Mouse (Mus musculus) lung, embryonic 15.5 days (tissue): ENCODE results near the gene Aqp6. TPM values are rescaled to one million over a fixed set of nuclear protein-coding genes. Genes with fewer than 3 reads are reported as not detected.

Experiments
- ATAC-seq: fragments of 200-750 bp; cut with Nextera tagmentation; 2 replicates; pipeline ENCODE4 v1.8.0; 2017; ENCODE audit warnings: moderate number of reproducible peaks, borderline replicate concordance; ENCODE audit not compliant: low FRiP score, low TSS enrichment; ENCODE audit errors: extremely low read depth
- H3K27ac ChIP-seq: fragments of 300-500 bp; sonication (generic); 2 replicates; pipeline ENCODE4 v1.5.1; 2015; ENCODE audit warnings: moderate library complexity, mild to moderate bottlenecking, inconsistent platforms
- H3K27me3 ChIP-seq: fragments of 300-500 bp; sonication (generic); 2 replicates; pipeline ENCODE4 v1.6.1; 2015; ENCODE audit warnings: inconsistent platforms
- H3K36me3 ChIP-seq: fragments of 300-500 bp; sonication (generic); 2 replicates; pipeline ENCODE4 v1.6.1; 2015; ENCODE audit warnings: inconsistent platforms
- H3K4me1 ChIP-seq: fragments of 300-500 bp; sonication (generic); 2 replicates; pipeline ENCODE4 v1.6.1; 2015; ENCODE audit warnings: inconsistent platforms
- H3K4me2 ChIP-seq: fragments of 300-500 bp; sonication (generic); 2 replicates; pipeline ENCODE4 v1.6.1; 2015; ENCODE audit warnings: inconsistent platforms, mild to moderate bottlenecking, moderate library complexity
- H3K4me3 ChIP-seq: fragments of 300-500 bp; sonication (generic); 2 replicates; pipeline ENCODE4 v1.5.1; 2015; ENCODE audit warnings: mild to moderate bottlenecking, inconsistent platforms
- H3K9ac ChIP-seq: fragments of 300-500 bp; sonication (generic); 2 replicates; pipeline ENCODE4 v1.6.1; 2015; ENCODE audit warnings: inconsistent platforms
- H3K9me3 ChIP-seq: fragments of 300-500 bp; sonication (generic); 2 replicates; pipeline ENCODE4 v1.6.1; 2016; ENCODE audit warnings: inconsistent platforms
- WGBS: fragments of 180-500 bp; shearing (Covaris S2); methylation state at CpG from one replicate; pipeline ENCODE4 v1.1.7; 2015; 5-methylcytosine and 5-hydroxymethylcytosine counted together
- polyA plus RNA-seq: library from polyadenylated mRNA; unstranded; fragments of >200 nt; fragmentation: Nextera tagmentation; extraction: Ambion mirVana; gene quantifications from 2 replicates; pipeline ENCODE4 v1.2.1, GENCODE M21; 2015

Aqp6 gene
- polyA plus RNA-seq, 1 experiment from 2014 or later = not detected

DNA sequence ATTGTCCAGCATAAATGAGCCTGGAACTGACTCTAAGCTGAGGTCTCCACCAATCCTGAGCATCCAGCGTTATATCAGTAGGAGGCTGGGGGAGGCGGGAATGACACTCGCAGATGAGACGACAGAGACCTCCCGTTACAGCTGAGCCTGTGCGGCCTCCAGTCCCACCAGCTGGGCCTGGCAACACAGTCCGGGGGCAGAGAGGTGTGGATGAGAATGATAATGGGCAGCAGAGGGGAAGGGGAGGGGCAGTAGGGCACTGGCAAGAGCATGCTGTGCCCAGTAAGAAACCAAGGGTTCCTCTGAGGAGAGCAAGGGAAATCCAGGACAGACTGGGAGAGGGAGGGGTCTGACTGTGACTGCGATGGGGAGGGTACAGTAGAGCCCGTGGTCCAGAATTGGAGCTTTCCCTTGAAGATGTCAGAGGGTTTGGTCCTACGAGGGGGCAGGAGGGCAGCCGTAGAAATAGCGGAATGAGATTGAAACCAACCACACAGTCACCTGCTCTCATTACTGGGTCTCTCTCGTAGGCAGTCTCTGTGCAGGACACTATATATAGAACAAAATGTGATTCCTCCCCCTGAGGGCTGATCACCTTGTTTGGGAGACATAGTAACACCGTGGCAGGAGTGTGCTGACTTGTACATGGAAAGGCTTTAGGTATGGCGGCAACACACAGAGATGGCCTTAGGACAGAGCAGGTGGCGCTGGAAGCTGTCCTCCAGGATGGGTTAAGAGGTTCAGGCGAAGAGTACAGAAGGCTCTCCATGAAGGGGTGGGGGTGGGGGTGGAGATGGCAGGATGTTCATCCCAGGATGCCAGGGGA is 1.7 kb upstream of the Aqp6 start:
- Histone ChIP-seq H3K9me3 (no peaks in the 10 kb centered on the region), H3K36me3 (no peaks in the 10 kb centered on the region), H3K4me3 (no peak overlapping the region), H3K27me3 (peaks cover 61% of the 10 kb centered on the region), H3K27ac (no peak overlapping the region), H3K4me1 (peaks cover 34% of the 10 kb centered on the region), H3K4me2 (no peak overlapping the region), H3K9ac (no peak overlapping the region)
- no peak for ATAC-seq
- 55% methylated on average over 17 of the region's 17 CpGs for WGBS

DNA sequence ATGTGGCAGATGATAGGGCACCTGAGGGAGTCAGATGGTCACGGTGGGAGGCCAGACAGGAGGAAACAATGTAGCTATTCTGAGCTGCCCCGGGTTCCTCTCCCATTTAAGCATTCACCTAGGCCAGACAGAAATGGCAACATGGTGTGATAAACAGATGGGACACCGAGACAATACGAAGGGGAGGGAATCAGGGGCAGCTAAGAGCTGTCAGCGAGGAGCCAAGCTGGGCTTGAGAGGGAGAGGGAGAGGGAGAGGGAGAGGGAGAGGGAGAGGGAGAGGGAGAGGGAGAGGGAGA is 572 bp downstream of the Aqp6 start:
- no peak overlapping the region for H3K9ac ChIP-seq
- H3K9me3 ChIP-seq = no peaks in the 10 kb centered on the region
- H3K36me3 ChIP-seq = no peaks in the 10 kb centered on the region
- no peak overlapping the region for H3K27ac ChIP-seq
- H3K27me3 ChIP-seq = peaks cover 46% of the 10 kb centered on the region
- no peak overlapping the region for H3K4me3 ChIP-seq
- no peak overlapping the region for H3K4me2 ChIP-seq
- ATAC-seq = no peak
- H3K4me1 ChIP-seq = peaks cover 15% of the 10 kb centered on the region; the same call in 1 of the 2 replicates
- WGBS = 12% methylated on average over 3 of the region's 5 CpGs

DNA sequence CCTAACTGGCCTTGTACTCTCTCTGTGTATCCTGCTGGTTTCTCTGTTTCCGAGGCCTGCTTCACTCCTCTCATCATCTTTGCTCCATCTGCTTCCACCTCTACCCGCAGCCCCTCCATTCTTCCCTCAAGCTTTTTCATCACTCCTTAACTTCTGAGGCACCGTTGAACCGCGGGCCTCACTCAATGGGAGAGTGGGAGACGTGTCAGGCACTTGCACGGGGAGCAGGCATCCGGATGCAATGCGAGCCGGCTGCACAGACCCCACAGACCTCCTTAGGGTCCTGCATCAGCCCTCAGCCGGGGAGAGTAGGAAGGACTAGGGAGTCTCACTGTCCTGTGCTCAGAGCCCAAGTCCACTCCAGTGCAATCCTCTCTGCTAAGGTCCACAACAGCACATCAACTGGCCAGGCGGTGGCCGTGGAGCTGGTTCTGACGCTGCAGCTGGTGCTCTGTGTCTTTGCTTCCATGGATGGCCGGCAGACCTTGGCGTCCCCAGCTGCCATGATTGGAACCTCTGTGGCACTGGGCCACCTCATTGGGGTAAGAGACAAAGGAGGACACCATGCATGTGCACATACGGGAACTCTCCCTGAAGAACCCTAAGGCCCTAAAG is 1.1 kb downstream of the Aqp6 start:
- no peak overlapping the region for H3K27ac ChIP-seq
- WGBS = 69% methylated on average over 17 of the region's 17 CpGs

DNA sequence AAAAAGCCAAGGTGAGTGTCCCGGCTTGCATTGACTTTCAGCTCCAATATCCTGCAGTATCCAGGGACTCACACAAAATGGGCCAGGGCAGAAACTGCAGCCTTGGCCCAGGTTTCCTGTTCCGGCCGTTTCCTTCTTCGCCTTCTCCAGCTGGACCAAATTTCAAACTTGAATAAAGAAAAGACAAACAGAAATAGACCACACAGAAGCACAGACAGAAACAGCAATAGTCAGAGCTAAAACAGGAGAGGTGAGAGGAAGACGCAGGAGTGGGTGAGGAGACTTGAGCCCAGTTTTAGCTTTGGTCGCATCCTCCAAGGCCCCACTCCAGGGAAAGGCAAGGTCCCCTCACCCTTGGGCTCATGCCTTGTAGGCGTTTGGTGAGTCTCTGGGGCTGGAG is 2.0 kb downstream of the Aqp6 start:
- Histone ChIP-seq H3K4me1 (peaks cover 24% of the 10 kb centered on the region), H3K9ac (no peak overlapping the region), H3K27ac (no peak overlapping the region), H3K9me3 (no peaks in the 10 kb centered on the region), H3K36me3 (no peaks in the 10 kb centered on the region), H3K4me3 (no peak overlapping the region), H3K4me2 (no peak overlapping the region), H3K27me3 (peaks cover 36% of the 10 kb centered on the region)
- no peak for ATAC-seq
- 72% methylated on average over 7 of the region's 7 CpGs for WGBS

More for the DNA sequence above, 1.1 kb downstream of the Aqp6 start:
- H3K9me3 ChIP-seq = no peaks in the 10 kb centered on the region
- H3K36me3 ChIP-seq = no peaks in the 10 kb centered on the region
- peaks cover 44% of the 10 kb centered on the region for H3K27me3 ChIP-seq
- H3K4me3 ChIP-seq = no peak overlapping the region
- peaks cover 18% of the 10 kb centered on the region; the same call in 1 of the 2 replicates for H3K4me1 ChIP-seq
- no peak for ATAC-seq
- H3K9ac ChIP-seq = no peak overlapping the region
- H3K4me2 ChIP-seq = no peak overlapping the region

DNA sequence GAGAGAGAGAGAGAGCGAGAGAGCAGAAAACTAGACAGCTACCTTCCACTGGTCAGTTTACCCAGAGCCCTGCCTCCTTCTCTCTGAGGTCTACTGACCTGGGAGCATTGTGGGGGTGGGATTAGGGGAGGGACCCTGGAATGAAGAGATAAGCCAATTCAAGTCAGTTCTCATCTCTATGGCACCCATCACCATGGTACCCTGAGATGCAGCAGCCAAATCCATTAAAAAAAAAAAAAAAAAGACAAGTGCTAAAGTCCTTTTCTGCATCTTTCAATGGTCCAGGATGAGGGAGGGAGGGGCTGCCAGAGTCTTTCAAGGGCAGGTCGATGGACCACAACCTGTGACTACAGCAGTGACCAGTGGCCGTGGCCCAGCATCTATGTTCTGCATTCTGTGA is 4.4 kb downstream of the Aqp6 start:
- Histone ChIP-seq H3K9me3 (no peaks in the 10 kb centered on the region), H3K36me3 (no peaks in the 10 kb centered on the region), H3K27ac (no peak overlapping the region), H3K4me1 (peaks cover 24% of the 10 kb centered on the region), H3K4me2 (no peak overlapping the region), H3K4me3 (no peak overlapping the region), H3K9ac (no peak overlapping the region), H3K27me3 (peaks cover 18% of the 10 kb centered on the region)
- ATAC-seq = no peak
- WGBS = 74% methylated on average over 3 of the region's 3 CpGs

DNA sequence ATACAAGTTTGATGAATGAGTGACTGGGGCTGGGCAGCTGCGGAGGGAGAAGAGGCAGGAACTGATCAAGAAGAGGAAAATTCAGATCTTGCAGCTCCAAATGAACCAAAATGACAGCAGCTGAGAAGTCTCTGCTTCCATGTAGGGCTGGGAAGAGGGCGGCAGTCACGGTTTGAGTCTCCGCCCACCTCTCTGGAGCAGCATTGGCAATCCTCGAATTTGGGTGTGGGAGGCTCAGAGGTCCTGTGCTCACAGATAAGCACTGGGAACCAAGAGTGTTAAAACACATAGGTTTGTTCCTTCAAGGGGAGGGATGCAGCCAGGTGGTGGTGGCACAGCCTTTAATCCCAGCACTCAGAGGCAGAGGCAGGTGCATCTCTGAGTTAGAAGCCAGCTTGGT is 5.3 kb downstream of the Aqp6 start:
- H3K36me3 ChIP-seq = no peaks in the 10 kb centered on the region
- no peak overlapping the region for H3K9ac ChIP-seq
- no peaks in the 10 kb centered on the region for H3K9me3 ChIP-seq
- no peak for ATAC-seq
- H3K4me2 ChIP-seq = no peak overlapping the region
- H3K4me3 ChIP-seq = no peak overlapping the region
- no peak overlapping the region for H3K27ac ChIP-seq
- peaks cover 24% of the 10 kb centered on the region for H3K4me1 ChIP-seq
- WGBS = 23% methylated on average over 5 of the region's 5 CpGs
- peaks cover 9% of the 10 kb centered on the region; the same call in 1 of the 2 replicates for H3K27me3 ChIP-seq

DNA sequence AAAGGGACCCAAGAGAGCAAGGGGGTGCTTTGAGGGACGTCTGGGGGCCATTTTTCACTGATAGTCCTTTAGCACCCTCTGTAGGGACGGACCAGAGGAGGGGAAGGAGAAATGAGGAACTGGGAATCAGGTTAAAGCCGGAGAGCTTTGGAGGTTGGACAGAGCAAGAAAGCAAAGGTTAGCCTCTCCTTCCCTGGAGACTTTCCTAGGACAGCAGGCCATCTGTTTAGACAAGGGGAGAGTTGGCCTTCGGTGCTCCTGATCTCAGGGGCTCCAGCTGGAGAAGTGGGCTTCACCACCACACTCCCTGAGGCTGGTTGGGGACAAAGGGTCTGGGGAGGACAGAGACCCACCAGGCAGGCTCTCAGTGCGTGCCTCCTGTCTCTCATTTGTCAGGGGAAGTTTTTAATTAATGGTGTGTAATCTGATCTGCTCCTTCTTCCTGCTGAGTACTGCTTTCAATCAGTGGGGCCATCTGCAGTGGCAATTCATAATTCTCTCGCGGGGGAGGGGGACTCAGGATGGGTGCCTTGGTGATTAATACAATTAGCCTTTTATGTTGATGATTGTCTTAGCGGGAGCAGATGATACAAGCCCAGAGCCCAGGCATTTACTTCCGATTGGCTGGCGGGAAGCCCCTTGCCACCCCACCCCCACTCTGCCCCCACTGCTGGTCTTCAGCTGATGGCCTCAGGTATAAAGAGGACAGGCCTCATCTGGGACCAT is 6.4 kb downstream of the Aqp6 start:
- Histone ChIP-seq H3K9ac (no peak overlapping the region), H3K9me3 (no peaks in the 10 kb centered on the region), H3K4me3 (no peak overlapping the region), H3K4me1 (peaks cover 23% of the 10 kb centered on the region), H3K36me3 (no peaks in the 10 kb centered on the region), H3K4me2 (no peak overlapping the region), H3K27me3 (peaks cover 4% of the 10 kb centered on the region; the same call in 1 of the 2 replicates), H3K27ac (no peak overlapping the region)
- ATAC-seq = no peak
- WGBS = 18% methylated on average over 10 of the region's 10 CpGs

DNA sequence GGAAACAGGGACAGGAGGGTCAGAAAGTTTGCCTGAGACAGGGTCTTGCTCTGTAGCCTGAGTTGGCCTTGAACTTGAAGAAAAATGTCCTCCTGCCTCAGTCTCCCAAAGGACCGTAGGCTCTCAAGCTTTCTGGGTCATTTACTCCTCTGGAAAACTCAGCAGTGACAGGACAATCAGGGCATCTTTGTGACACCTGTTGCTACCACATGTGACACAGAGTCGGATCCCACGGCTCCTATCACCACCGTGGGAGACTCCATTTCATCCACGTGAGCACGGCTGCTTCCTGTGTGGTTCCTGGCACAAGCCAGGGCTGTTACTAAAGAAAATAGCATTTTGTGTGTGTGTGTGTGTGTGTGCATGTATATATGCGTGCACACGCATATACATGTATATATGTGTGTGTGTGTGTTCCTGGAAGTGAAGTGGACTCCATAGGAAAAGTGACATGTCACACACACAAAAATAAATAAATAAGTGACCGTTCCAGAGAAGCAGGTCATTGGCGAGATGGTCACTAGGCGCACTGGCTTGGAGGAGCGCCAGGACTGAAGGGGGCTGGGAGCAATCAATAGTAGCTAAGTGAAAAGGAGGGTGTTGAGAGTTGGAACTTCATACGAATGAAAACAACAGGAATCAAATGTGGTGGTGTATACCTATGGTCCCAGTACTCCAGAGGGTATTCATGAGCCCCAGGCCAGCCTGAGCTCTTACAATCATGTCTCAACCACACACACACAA is 7.4 kb downstream of the Aqp6 start:
- Histone ChIP-seq H3K9ac (no peak overlapping the region), H3K9me3 (no peaks in the 10 kb centered on the region), H3K27ac (no peak overlapping the region), H3K4me3 (no peak overlapping the region), H3K36me3 (no peaks in the 10 kb centered on the region), H3K4me1 (peaks cover 13% of the 10 kb centered on the region), H3K4me2 (no peak overlapping the region), H3K27me3 (peaks cover 2% of the 10 kb centered on the region; the same call in 1 of the 2 replicates)
- ATAC-seq = no peak
- WGBS = 66% methylated on average over 13 of the region's 13 CpGs

DNA sequence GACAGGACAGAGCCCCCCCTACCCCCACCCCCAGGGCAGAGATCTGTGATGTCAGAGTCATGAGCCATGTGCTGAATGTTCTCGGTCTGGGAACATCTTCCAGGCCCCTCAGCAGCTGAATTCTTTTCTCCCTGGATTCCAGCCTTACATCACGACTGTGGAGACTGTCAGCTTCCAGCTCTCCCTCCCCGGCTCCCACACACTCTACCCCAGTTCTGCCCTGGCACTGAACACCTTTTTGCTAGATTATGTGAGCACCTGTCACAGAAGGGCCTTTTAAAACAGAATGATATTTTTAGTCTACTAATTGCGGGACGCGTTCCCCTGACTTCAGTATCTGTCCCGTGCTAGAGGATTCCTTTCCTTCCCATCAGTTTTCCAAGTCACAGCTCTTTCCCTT is 10.4 kb downstream of the Aqp6 start:
- peaks cover 4% of the 10 kb centered on the region; the same call in 1 of the 2 replicates for H3K27me3 ChIP-seq
- no peak overlapping the region for H3K9ac ChIP-seq
- H3K4me2 ChIP-seq = no peak overlapping the region
- H3K27ac ChIP-seq = no peak overlapping the region
- H3K4me1 ChIP-seq = peaks cover 28% of the 10 kb centered on the region
- WGBS = 62% methylated on average over 7 of the region's 7 CpGs
- no peaks in the 10 kb centered on the region for H3K9me3 ChIP-seq
- no peak overlapping the region for H3K4me3 ChIP-seq
- H3K36me3 ChIP-seq = no peaks in the 10 kb centered on the region
- no peak for ATAC-seq

DNA sequence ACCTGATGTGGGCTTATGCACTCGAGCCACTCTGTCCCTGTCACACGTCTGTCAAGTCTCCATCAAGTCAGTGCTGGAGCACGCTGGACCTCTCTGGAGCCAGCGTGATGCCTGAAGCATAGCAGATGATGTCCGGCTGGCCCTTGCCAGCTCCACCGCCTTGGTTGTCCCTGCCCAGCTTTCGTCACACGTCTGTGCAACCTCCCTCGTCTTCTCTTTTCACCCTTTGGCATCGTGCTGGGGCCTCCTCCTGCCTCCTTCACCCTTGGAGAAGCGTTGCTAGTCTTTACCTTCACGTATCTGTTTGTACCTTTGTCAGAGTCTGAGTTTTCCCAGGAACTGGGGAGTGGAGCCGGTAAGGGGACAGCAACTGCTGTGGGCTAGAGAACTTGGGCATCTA is 13.1 kb downstream of the Aqp6 start:
- H3K27ac ChIP-seq = 0 out of 2 replicates have a peak overlapping the region, but pooled peaks have one; percentile 64
- 57% methylated on average over 13 of the region's 13 CpGs for WGBS
- H3K36me3 ChIP-seq = no peaks in the 10 kb centered on the region; the same call in 1 of the 2 replicates
- peaks cover 4% of the 10 kb centered on the region; the same call in 1 of the 2 replicates for H3K27me3 ChIP-seq
- H3K4me2 ChIP-seq = peak overlapping the region; percentile 36; the same call in 1 of the 2 replicates
- ATAC-seq = no peak
- H3K9ac ChIP-seq = no peak overlapping the region
- no peak overlapping the region for H3K4me3 ChIP-seq
- no peaks in the 10 kb centered on the region for H3K9me3 ChIP-seq
- H3K4me1 ChIP-seq = peaks cover 20% of the 10 kb centered on the region

DNA sequence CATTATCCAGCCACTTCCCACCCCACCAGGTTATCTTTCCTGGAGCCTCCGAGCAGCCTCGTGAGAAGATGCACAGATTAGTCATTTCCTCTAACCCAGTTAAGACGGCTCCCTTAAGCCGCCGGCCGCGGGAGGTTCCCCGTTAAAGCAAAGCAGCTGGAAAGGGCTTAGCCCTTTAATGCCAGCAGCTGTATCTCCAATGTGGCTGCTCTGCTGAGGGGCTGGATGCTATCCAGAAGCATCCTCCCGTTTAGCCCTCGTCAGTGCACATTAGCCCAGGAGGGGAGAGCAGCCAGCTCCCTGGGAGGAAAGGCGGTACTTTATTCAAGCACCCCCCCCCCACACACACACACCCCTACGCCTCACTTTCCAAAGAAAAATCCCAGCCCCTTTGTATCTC is 13.6 kb downstream of the Aqp6 start:
- Histone ChIP-seq H3K27ac (peak overlapping the region; percentile 64), H3K36me3 (peaks cover 5% of the 10 kb centered on the region), H3K4me1 (peaks cover 20% of the 10 kb centered on the region), H3K4me2 (peak overlapping the region; percentile 36; the same call in 1 of the 2 replicates), H3K9me3 (no peaks in the 10 kb centered on the region), H3K27me3 (peaks cover 4% of the 10 kb centered on the region; the same call in 1 of the 2 replicates), H3K4me3 (no peak overlapping the region), H3K9ac (no peak overlapping the region)
- 5% methylated on average over 12 of the region's 12 CpGs for WGBS
- ATAC-seq = peak; percentile 76
